Mouse (Mus musculus): ENCODE data around the gene Mypn.

The Mypn gene

DNA sequence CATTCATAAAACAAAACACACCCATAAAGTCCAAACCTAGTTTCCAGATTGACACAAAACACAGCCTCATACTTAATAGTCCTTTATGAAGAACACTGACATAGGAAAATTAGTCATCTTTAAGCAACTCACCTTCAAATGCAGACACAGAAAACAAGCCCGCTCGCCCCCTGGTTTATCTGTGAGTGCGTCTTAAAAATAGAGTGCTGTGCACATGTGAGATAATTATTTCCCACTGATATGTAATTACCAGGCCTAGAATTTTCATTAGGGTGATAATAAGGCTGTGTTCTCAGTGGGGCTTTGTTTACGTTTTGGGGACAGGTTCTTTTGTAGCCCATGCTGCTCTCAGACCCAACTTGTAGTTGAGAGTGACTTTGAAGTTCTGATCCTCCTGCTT, 4.7 kb downstream of the Mypn start:
- in situ Hi-C loops (cut with MboI) = no loop called here

GRCm38 (mm10) chr10:63192736-63193135, 11.0 kb downstream of the Mypn start:
- in situ Hi-C loops (cut with MboI) = no loop called here

- in situ Hi-C loops (cut with MboI) = no loop called here
Measured at GRCm38 (mm10) chr10:63192276-63192675, 11.5 kb downstream of the Mypn start.

DNA sequence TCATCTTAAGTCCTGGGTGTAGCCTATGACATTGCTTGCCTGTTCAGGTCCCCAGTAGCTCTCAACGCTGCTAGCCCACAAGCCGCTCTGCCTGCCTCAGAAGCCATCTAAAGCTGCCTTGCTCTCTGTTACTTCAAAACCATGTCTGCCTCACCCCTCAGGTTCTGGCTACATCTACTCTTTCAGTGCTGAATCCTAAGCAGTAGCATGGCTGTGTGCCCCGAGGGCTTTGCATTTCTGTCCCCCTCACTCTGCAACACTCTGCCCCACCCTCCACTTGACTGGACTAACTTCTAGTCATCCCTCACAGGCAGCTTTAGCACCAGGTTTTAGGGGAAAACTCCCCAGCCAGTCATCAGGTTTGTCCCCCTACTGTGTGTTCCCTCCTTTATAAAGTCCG, 19.3 kb downstream of the Mypn start:
- in situ Hi-C loops (cut with MboI) = no loop called here

GRCm38 (mm10) chr10:63182177-63182768, 21.5 kb downstream of the Mypn start:
- in situ Hi-C loops (cut with MboI) = no loop called here

- in situ Hi-C loops (cut with MboI) = no loop called here
Measured at GRCm38 (mm10) chr10:63181166-63181565, 22.6 kb downstream of the Mypn start.

DNA sequence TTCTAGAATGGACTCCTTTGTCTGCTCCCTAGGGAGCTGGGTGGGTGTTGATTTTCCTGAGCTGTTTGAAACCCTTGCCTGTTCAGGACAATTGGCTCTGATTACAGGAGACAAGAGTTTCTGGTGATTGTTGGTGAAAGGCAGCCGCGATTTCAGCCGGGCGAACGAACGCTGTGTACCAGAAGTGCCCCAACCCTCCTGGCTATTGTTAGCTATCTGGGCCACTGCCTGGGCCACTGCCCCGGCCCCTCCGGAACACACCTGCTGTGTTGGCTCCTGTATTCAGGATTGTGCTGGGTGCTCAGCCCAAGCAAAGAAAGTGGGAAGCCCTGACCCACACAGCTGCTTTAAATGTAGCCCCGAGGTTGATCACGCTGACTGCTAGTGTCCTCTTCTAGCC, 24.2 kb downstream of the Mypn start:
- in situ Hi-C loops (cut with MboI) = no loop called here

GRCm38 (mm10) chr10:63178318-63178717, 25.4 kb downstream of the Mypn start:
- in situ Hi-C loops (cut with MboI) = no loop called here

- in situ Hi-C loops (cut with MboI) = no loop called here
Measured at GRCm38 (mm10) chr10:63177286-63178140, 26.2 kb downstream of the Mypn start.

DNA sequence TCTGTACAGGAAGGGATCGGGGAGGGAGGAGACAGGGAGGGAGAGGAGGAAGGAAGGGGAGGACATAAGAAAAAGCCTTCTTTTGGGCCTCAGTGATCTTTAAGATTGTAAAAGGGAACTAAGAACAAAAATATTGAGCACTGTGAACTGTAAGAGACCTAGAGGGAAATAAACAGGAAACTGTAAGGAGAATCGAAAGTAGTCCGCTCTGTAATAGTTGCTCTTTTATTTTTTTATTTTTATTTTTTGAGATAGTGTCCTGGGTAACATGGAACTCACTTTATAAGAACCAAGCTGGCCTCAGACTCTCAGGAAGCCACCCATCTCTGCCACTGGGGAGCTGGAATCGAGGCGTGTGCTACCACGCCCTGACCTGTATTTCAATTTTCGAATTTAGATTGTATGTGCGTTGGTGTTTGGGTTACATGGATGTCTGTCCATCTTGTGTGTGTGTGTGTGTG, 27.3 kb downstream of the Mypn start:
- in situ Hi-C loops (cut with MboI) = no loop called here

GRCm38 (mm10) chr10:63172089-63172488, 31.7 kb downstream of the Mypn start:
- in situ Hi-C loops (cut with MboI) = no loop called here

DNA sequence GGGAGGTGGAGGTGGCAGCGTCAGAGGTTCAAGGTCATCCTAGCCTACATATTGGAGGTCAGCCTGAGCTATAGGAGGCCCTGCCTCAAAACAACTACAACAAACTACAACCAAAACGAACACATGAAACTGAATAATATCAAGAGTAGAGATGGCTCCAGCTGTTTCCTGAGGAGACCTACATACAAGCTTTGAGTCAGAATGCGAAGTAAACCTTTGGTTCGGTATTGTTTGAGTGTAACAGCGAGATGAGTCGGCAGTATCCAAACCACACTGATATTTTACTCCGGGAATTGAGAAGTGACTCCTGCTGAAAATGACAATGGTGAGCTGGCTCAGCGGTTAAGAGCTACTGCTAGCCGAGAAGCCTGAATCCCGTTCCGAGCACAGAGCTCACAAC, 34.2 kb downstream of the Mypn start:
- in situ Hi-C loops (cut with MboI) = no loop called here

- in situ Hi-C loops (cut with MboI) = no loop called here
Measured at GRCm38 (mm10) chr10:63168124-63168523, 35.6 kb downstream of the Mypn start.

- in situ Hi-C loops (cut with MboI) = no loop called here
Measured at GRCm38 (mm10) chr10:63167241-63167995, 36.3 kb downstream of the Mypn start.

DNA sequence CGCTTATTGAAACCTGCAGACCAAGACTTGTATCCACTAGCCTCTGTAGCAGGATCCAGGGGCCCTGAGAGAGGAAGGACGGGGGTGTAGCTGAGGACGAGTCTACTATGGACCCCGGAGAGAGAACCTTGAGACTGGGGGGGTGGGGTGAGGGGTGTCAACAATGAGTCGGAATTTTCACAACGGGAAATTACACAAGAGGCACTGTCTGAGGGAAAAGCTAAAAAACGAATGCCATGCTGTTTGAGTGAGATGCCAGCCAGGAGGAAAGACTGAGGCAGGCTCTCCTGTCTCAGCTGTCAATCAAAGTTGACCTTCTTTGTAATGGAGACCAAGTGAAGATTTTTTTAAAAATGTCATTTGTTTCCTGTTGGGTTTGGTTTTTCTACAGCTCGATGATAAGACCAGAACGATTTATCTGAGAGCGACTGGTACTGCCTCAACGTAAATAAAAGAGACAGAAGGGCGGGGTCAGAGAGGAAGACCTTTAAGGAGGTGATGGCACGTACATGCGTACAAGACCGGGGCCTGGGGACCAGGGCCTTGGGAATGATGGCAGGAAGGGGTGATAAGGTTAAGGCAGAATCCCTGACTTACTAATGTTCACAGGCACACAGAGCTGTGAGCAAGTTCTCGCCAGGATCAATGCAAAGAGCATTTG, 37.9 kb downstream of the Mypn start:
- in situ Hi-C loops (cut with MboI) = no loop called here

GRCm38 (mm10) chr10:63161240-63161639, 42.5 kb downstream of the Mypn start:
- in situ Hi-C loops (cut with MboI) = no loop called here

GRCm38 (mm10) chr10:63160671-63161070, 43.1 kb downstream of the Mypn start:
- in situ Hi-C loops (cut with MboI) = no loop called here

DNA sequence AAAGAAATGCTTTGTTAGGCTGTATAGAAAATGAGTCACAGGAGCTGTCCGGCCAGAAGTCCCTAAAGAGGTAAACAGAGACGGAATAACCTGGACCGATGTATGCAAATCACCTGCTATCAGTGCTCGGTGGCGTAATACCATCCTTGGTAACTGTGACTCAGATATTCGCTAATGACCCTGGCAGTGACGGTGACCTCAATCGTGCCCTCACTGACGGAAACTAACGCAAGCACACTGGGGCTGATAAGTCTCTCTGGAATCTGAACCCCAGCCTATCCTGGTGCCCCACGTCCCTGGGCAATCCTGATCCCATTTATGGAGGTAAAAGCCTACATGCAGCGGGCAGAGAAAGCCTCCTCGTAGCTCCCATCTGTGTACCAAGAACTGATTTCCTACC, 45.6 kb downstream of the Mypn start:
- in situ Hi-C loops (cut with MboI) = loop anchor here (10.0 kb wide), 3 partner anchors 107 to 227 kb away; partner anchors contain the start of genes Dnajc12 and Sirt1

GRCm38 (mm10) chr10:63157491-63157890, 46.3 kb downstream of the Mypn start:
- in situ Hi-C loops (cut with MboI) = loop anchor here (10.0 kb wide), 3 partner anchors 107 to 227 kb away; partner anchors contain the start of genes Dnajc12 and Sirt1

DNA sequence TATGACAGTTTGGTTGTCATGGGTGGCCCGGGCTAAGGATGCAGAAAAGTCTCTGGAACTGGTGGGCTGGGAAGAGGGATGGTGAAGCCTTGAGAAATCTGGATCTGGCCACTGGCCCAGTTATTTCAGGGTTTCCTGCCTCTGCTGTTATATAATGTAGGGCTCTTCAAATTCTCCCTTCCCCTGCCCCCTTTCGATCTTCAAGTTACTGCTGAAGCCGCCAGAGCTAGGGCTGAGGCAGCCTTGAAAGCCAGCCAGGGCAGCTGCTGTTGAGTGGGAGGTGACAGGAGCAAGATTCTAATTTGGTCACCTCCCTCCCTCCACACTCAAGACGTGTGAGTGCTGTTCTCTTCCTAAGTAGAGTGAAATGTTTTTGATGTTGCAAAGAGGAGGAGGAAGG, 46.8 kb downstream of the Mypn start:
- in situ Hi-C loops (cut with MboI) = loop anchor here (10.0 kb wide), 3 partner anchors 108 to 228 kb away; partner anchors contain the start of genes Dnajc12 and Sirt1

GRCm38 (mm10) chr10:63156351-63156750, 47.4 kb downstream of the Mypn start:
- in situ Hi-C loops (cut with MboI) = loop anchor here (10.0 kb wide), 3 partner anchors 108 to 228 kb away; partner anchors contain the start of genes Dnajc12 and Sirt1
